Mouse (Mus musculus): Measurements from ENCODE around the gene Cdip1. TPM values are rescaled to one million over a fixed set of nuclear protein-coding genes. Genes with fewer than 3 reads are reported as not detected.

Gene Cdip1
- total and polyA plus RNA-seq, 3 experiments, result 22.2 to 28.0 (median 22.3) TPM

- TF ChIP-seq MXI1 (IDR thresholded peaks at IDR 0.05; ENCODE audit: low read depth, low read length), result peak; percentile 70
Observed at GRCm38 (mm10) chr16:4789810-4790559, at the start of gene Cdip1 (continued).

- no peaks in the 10 kb centered on the region for H3K36me3 ChIP-seq (replicated peaks in 1 of 2; ENCODE audit: control insufficient read depth in 1 of 2, insufficient read depth in 1 of 2, low read length in 1 of 2)
- no peaks in the 10 kb centered on the region for H3K79me2 ChIP-seq (replicated peaks; ENCODE audit: control insufficient read depth, extremely low read depth, insufficient read depth, poor library complexity, severe bottlenecking)
- in situ Hi-C loops (cut with MboI; ENCODE audit: low pct_ligation_motif_present, low pct_unique_long_range_greater_than_20kb, low sequenced_read_pairs), result no loop called here
- dilution Hi-C loops (cut with MboI; ENCODE audit: extremely low pct_ligation_motif_present, extremely low pct_unique_long_range_greater_than_20kb, low sequenced_read_pairs), result no loop called here
- peaks cover 0 to 7% of the 10 kb centered on the region in 2 experiments; a peak in 2 of 4 replicates for H3K4me1 ChIP-seq (ENCODE audit: control insufficient read depth in 1 of 2, insufficient read depth in 2 of 2)
- H3K4me2 ChIP-seq (ENCODE audit: insufficient read depth, low read depth, poor library complexity, severe bottlenecking), result no peak overlapping the region
- no peak for DNase-seq (ENCODE audit: extremely low read depth)
- H3K9ac ChIP-seq (ENCODE audit: insufficient read depth, low read depth), result no peak overlapping the region
- no peaks in the 10 kb centered on the region for H3K27me3 ChIP-seq (replicated peaks)
- H3K27ac ChIP-seq (ENCODE audit: insufficient read depth, low read depth), result no peak overlapping the region
- no peak overlapping the region for H3K4me3 ChIP-seq (replicated peaks in 1 of 3; ENCODE audit: low read depth in 2 of 3, low read length in 2 of 3, poor library complexity in 1 of 3)
- TF ChIP-seq IRF4 (IDR thresholded peaks at IDR 0.05; ENCODE audit: low read depth, low read length) (no peak), UBTF (IDR thresholded peaks at IDR 0.05; ENCODE audit: low read depth, low read length) (no peak), SIN3A (IDR thresholded peaks at IDR 0.05; ENCODE audit: low read length) (no peak), TCF12 (IDR thresholded peaks at IDR 0.05; ENCODE audit: low read depth, low read length) (no peak), MYC (IDR thresholded peaks at IDR 0.05; ENCODE audit: low read depth, low read length) (no peak), CHD2 (IDR thresholded peaks at IDR 0.05; ENCODE audit: low read length) (no peak), HCFC1 (IDR thresholded peaks at IDR 0.05; ENCODE audit: low read depth, low read length) (no peak), CHD1 (IDR thresholded peaks at IDR 0.05; ENCODE audit: low read depth, low read length) (no peak), MAZ (IDR thresholded peaks at IDR 0.05; ENCODE audit: low read depth, low read length) (no peak), SMC3 (IDR thresholded peaks at IDR 0.05; ENCODE audit: low read depth, low read length) (no peak), GABPA (IDR thresholded peaks at IDR 0.05; ENCODE audit: insufficient replicate concordance, low read depth, low read length) (no peak), JUND (conservative IDR thresholded peaks at IDR 0.05; ENCODE audit: low read depth, low read length) (no peak), TBP (conservative IDR thresholded peaks at IDR 0.05; ENCODE audit: low read depth, low read length) (no peak)
- H3K9me3 ChIP-seq (replicated peaks; ENCODE audit: low read length), result no peaks in the 10 kb centered on the region
Observed at GRCm38 (mm10) chr16:4839552-4839951, 49.5 kb upstream of the Cdip1 start.

- Histone ChIP-seq H3K27ac (ENCODE audit: insufficient read depth, low read depth) (no peak overlapping the region), H3K4me1 (ENCODE audit: control insufficient read depth in 1 of 2, insufficient read depth in 2 of 2) (peaks cover 3 to 11% of the 10 kb centered on the region in 2 experiments; a peak in 3 of 4 replicates), H3K4me3 (replicated peaks in 1 of 3; ENCODE audit: low read depth in 2 of 3, low read length in 2 of 3, poor library complexity in 1 of 3) (no peak overlapping the region), H3K9ac (ENCODE audit: insufficient read depth, low read depth) (no peak overlapping the region), H3K4me2 (ENCODE audit: insufficient read depth, low read depth, poor library complexity, severe bottlenecking) (no peak overlapping the region), H3K36me3 (replicated peaks in 1 of 2; ENCODE audit: control insufficient read depth in 1 of 2, insufficient read depth in 1 of 2, low read length in 1 of 2) (no peaks in the 10 kb centered on the region), H3K9me3 (replicated peaks; ENCODE audit: low read length) (no peaks in the 10 kb centered on the region), H3K79me2 (replicated peaks; ENCODE audit: control insufficient read depth, extremely low read depth, insufficient read depth, poor library complexity, severe bottlenecking) (no peaks in the 10 kb centered on the region), H3K27me3 (replicated peaks) (no peaks in the 10 kb centered on the region)
- TF ChIP-seq CHD1 (IDR thresholded peaks at IDR 0.05; ENCODE audit: low read depth, low read length) (no peak), UBTF (IDR thresholded peaks at IDR 0.05; ENCODE audit: low read depth, low read length) (no peak), MAFK (IDR thresholded peaks at IDR 0.05; ENCODE audit: insufficient replicate concordance, low read length) (no peak), IRF4 (IDR thresholded peaks at IDR 0.05; ENCODE audit: low read depth, low read length) (peak; percentile 23; the same call in 1 of the 2 replicates), RAD21 (IDR thresholded peaks at IDR 0.05; ENCODE audit: low read depth, low read length) (no peak), RCOR1 (conservative IDR thresholded peaks at IDR 0.05; ENCODE audit: low read depth, low read length) (no peak), SMC3 (IDR thresholded peaks at IDR 0.05; ENCODE audit: low read depth, low read length) (no peak), ETS1 (conservative IDR thresholded peaks at IDR 0.05; ENCODE audit: low read depth, low read length) (no peak), JUN (IDR thresholded peaks at IDR 0.05; ENCODE audit: insufficient read depth, low read depth, low read length) (0 out of 2 replicates have a peak, but pooled peaks have one; percentile 20), MXI1 (IDR thresholded peaks at IDR 0.05; ENCODE audit: low read depth, low read length) (no peak), BHLHE40 (IDR thresholded peaks at IDR 0.05; ENCODE audit: low read depth, low read length) (no peak), NRF1 (IDR thresholded peaks at IDR 0.05; ENCODE audit: low read depth, low read length) (no peak), USF2 (conservative IDR thresholded peaks at IDR 0.05; ENCODE audit: low read depth, low read length) (no peak), CHD2 (IDR thresholded peaks at IDR 0.05; ENCODE audit: low read length) (no peak), MAX (IDR thresholded peaks at IDR 0.05; ENCODE audit: low read length) (no peak)
- DNase-seq (ENCODE audit: extremely low read depth), result no peak
- in situ Hi-C loops (cut with MboI; ENCODE audit: low pct_ligation_motif_present, low pct_unique_long_range_greater_than_20kb, low sequenced_read_pairs), result no loop called here
- dilution Hi-C loops (cut with MboI; ENCODE audit: extremely low pct_ligation_motif_present, extremely low pct_unique_long_range_greater_than_20kb, low sequenced_read_pairs), result no loop called here
Observed at GRCm38 (mm10) chr16:4837631-4838030, 47.5 kb upstream of the Cdip1 start.

Measured in CH12.LX (cell line).